Mouse (Mus musculus) thymus, adult 18-20 months (tissue): ENCODE results near the gene Prkg1.

ENCODE experiments used
- DNase-seq, 2 experiments: peaks; one replicate each; pipeline ENCODE4 v3.0.0; 2022; ENCODE audit warnings: mixed read lengths in 2 of 2

Gene Prkg1

DNA sequence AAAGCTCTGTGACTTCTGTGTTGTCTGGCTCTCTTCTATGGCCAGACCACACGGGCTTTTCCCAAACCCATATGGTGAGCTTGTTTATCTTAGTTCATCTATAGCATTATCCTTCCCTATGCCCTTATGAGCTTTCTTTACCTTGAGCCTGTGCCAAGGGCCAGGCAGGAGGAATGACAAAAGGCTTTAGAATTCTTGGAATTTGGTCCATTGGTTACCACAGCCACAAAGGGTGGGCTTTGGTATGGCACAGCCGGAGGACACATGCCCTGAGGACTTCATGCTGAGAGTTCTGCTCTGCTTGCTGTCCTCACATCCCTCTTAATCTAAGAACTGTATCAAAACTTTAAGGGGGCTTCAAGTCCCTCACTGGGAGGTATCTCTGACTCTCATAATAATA is 628.5 kb downstream of the Prkg1 start:
- no peak for DNase-seq

DNA sequence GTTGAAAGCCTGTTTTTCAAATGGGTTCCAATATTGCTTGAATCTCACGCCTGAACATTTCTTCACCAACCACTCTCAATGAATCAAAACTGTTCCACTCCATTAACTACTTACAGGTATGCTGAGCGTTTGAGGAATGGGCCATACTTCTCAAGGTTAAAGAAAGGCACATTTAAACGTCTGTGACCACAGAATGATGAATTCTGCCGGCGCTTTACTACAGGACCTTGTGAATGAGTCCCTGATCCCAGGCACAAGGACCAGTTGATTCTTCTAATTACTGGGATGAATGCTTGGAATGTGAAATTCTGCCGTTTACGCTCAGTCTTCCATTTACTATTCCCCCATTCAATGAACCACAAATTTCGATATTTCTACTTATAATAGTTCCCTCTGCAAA is 632.2 kb downstream of the Prkg1 start:
- no peak for DNase-seq

DNA sequence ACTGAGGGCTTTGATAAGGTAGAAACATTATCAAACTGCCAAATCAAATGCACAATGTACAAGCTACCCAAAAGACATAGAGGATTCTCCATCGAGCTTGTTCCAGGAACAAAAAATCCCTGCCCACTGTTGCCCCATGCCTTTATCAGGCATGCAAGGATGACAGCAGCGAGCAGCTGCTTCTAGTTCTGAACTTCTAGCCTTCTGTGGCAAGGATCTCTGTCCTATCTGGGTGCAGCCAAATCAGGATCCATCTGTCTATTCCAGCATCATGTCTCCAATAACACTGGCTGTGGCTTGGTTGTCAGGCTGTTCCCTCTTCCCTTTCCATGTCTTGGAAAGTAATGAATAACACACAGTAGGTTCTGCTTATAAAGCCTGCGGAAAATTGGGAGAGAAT is 640.2 kb downstream of the Prkg1 start:
- DNase-seq = no peak

DNA sequence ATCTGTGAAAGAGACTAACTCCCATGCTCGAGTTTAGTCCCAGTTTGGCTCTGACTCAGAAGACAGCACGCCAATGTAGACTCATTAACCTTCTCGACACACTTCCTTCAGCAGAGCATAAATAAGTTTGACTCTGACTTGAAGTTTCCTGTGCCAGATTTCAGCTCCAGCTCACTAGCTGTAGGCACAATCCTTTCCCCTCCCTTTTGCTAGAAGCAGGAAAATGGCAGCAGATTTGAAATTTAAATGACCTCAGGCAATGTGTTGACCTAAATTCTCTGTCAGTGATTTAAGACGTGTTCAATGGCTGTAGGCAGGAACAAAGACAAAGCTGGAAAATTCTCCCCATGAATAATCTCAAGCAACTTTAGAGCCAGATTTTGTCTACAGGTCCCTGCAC is 650.1 kb downstream of the Prkg1 start:
- DNase-seq = no peak

DNA sequence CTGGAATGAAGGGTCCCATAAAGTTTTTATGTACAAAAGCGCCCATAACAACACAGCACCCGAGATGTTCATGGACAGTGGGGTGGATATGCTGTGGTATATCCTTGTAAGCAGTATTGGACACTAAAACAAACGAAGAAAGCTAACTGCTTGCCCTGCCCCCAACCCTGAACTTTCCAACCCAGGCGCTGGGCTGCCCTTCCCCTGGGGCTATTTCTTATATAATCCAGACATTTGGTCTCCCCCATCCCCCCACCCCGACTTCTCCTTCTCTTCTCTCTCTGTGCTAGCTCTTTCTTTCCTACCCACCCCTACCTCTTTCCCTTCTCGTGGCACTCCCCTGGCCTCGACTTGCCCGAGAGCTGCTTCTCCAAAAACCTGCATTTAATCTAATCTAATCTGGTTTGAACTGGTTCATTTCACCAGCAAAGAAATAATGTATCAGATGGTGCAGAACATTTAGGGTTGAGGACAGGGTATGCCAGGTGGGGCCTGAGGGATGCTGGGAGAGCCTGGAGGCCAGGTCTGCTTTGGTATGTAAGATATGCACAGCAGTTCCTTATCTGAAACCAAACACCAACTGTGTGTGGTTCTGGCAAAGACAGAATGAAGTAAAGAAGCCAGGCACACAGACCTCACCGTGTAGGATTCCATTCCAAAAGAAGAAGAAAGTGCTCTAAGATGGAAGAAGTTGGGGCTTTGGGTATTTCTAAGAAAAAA is 657.8 kb downstream of the Prkg1 start:
- DNase-seq = no peak

DNA sequence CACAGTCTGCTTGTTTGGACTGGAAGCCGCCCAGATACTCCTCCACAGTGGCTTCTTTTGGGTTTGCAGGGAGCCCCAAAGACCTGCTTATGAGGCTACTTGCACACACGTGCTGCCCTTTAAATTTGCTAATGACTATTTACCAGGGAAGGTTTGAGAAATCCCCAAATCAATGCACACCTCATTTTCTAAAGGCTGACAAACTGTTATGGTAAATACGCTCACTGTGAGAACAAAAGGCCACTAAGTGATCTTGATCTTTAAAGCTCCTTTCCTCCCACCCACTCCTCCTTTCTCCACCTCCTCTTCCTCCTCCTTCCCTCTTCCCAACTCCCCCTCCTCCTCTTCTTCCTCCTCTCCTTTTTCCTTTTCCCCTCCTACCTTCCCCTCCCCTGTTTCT is 658.8 kb downstream of the Prkg1 start:
- no peak for DNase-seq

DNA sequence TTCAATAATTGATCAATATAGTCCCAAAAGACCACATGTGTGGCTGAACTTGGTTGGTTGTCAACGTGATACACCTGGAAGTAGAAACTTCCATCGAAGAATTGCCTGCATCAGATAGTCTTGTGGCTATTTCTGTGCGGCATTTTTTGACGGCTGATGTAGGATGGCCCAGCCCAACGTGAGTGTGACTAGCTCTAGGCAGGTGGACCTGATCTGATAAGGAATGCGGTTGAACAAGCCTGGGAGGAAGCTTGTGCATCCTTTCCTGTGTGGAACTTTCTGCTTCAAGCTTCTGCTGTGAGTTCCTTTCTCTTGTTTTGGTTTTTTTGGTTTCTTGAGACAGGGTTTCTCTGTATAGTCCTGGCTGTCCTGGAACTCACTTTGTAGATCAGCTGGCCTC is 660.1 kb downstream of the Prkg1 start:
- DNase-seq = no peak

DNA sequence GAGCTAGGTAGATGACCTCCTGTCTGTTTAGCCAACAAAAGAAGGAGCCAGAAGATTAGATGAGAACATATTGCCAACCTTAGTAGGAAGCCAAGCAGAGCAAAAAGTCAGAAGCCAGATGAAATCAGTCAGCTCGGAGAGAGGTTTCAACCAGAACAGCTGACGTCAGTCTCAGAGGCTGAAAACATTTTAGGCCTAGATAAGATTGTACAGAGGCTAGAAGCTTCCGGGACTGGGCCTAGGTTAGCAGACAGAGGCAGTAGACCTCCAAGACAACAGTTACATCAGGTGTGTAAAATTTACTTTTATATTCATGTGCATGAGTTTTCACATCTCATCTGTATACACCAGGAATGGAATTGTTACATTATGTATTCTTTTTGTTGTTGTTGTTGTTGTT is 665.5 kb downstream of the Prkg1 start:
- DNase-seq = no peak

DNA sequence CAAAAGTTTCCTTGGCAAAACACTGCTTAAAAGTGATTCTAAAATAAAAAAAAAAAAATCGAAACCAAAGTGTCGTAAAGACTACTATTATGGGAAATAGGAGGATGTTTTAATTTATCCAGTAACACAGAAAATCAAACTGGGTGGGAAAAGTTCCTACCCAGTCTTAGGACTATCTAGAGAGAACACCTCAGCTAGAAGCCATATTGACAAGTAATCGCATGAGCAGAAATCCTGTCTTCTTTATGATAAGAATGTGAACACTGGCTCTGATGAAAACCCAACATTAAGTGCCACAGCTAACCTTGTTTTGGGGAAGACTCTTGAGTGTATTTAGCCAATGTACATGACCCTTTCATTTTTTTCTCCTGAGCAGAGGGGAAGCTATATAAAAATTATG is 667.0 kb downstream of the Prkg1 start:
- no peak for DNase-seq

DNA sequence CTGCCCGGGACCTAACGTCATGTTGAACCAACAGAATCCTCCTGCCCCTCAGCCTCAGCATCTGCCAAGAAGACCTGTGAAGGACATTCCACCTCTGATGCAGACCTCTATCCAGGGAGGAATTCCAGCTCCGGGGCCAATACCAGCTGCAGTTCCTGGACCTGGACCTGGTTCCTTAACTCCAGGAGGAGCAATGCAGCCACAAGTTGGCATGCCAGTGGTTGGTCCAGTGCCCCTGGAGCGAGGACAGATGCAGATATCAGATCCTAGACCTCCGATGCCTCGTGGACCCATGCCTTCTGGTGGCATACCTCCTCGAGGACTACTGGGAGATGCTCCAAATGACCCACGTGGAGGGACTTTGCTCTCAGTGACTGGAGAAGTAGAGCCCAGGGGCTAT is 681.1 kb downstream of the Prkg1 start:
- DNase-seq = peak; percentile 3 to 7

DNA sequence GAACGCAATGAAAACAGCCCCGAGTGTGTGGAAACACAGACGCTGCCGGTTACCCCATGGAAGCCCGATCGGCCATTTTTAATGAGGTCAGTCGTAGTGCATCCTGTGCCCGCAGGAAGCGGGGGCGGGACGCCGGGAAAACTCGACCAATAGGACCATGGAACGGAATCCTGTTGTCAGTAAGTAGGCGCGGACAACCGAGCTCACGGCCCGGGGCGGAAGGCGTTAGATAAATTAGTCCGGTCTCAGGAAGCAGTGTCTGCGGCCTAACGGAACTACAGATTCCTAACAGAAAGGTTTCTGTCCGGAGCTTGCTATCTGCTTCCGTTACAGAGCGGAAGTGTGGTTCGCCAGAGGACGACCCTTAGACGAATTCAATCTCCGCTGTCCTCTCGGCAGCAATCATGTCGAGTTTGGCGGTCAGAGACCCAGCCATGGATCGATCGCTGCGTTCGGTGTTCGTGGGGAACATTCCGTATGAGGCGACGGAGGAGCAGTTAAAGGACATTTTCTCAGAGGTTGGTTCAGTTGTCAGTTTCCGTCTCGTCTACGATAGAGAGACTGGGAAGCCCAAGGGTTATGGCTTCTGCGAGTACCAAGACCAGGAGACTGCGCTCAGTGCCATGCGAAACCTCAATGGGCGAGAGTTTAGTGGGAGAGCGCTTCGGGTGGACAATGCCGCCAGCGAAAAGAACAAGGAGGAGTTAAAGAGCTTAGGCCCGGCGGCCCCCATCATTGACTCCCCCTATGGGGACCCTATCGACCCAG is 682.0 kb downstream of the Prkg1 start, which contains the start of gene Cstf2t:
Gene Cstf2t, plus strand, starts transcription at position 176 of the 768 bp plus-strand sequence.
- DNase-seq = peak; percentile 98 to 99

DNA sequence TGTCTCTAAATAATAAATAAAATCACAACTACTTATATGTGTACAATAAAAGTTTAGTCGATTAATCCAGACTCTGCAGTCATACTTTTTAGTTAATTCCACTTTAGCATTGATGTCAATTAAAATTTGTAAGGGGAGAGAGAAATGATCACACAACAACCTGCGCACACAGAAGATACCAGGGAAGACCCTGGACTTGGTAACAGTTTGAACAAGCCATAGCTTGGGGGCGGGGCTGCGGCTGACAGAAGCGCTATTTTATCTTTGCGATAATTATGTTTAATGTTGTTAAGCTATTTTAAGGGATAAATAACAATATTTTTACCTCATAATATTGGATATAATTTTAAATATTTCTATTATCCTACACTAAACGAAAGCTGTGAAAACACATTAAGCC is 682.6 kb downstream of the Prkg1 start:
- no peak for DNase-seq

DNA sequence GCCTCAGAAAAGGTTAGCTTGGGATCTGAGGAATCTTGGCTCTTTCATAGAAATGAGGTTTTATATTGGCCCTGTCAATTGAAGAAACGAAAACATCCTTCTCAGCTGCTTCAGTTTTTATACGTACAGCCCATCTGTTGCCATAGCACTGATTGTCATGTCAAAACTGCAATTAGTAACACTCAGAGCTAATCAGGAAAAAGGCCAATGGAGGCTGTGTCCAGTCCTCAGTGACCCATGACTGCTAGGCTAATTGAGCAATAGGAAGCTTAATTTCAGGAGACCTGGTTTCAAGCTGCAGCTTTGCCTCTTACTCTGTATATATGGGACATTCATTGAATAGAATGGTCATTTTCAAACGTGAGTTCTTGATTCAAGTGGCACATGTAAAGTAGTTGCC is 686.6 kb downstream of the Prkg1 start:
- no peak for DNase-seq

DNA sequence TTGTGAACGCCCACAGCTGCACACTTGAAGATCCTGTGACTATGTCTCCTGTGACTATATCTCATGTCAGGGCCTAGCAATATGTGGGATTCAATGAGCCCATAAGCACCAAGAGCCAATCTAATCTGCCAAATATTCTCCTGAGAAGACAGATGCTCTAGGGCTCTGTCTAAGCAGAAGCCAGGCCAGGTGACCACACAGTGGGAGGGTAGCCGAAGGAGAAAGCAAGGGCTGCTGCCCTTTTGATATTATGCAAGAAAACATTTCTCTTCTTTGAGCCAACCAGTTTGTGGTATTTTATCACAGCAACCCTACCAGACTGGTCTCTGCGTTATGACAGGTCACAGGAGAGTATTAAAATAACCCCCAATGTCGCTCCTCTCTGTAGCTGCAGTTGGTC is 688.7 kb downstream of the Prkg1 start:
- DNase-seq = no peak

DNA sequence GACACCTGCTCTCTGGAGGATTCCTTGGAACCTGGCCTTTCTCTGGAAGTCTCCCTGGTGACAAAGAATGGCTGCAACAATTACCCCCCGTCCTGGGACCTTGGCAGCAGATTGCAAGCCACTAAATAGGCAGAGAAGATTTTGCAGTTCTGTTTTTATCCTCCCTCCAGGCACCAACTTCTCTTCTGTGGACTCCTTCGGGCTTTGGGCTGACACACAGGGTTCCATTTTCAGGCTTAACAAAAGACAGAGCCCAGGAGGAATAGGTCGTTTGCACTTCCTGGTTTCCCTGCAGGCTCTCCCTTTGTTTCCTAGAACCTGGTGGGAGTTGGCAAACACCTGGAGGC is 690.1 kb downstream of the Prkg1 start:
- DNase-seq = no peak

DNA sequence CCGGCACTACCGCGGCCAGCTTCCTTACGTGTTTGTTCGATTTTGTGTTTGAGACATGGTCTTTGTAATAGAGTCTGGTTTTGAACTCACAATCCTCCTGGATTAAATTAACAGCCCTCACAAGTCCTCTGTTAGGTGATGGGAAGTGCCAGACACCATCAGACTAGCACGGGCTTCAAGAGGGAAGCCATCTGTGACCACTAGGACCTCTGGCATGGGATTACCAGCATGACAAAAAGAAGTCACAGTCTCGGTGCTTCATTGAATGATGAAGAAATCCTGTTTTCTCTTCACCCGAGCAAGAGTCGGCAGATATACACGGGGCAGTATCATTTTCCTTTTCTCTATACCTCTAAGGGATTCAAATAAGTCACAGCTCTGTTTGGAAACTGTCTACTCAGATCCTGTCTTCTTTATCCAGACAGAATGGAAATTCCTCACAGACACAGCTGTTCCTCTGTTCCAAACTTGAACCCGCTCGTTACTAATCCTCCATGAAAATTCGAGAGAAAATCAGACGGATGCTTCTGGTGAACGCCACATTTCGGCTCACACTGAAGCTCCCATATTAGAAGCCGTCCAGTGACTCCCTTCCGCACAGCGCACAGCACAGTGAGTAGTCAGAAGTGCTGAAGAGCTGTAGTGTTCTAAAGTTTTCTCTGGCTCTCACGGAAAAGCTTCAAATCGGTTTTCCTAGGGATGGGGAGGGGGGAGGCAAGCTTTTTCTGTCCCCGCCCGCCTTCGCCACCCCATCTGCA is 690.7 kb downstream of the Prkg1 start:
- no peak for DNase-seq

DNA sequence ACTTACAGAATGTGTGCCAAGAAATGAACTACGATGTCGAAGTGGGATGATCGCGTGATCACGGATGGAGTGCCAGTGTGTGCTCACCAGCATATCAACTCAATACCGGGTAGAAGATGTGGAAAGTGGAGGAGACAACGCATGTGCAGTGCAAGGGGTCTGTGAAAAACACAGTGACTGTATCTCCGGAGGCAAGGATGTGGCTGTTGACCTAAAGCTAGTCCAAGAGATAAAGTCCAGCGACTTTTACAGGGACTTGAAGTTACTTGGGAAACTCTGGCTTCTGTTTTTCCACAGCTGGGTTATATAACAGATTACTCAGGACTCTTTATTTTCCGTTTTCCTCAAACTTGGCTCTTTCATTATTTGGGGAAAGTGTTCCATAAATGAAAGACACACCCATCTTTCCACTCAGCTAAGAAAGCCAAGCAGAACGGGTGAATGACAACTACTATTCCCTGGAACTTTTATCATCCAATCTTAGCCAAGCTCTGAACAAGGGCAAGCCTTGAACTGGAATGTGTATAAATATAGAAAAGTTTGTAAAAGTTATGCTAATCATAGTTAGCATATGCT is 699.5 kb downstream of the Prkg1 start:
- no peak for DNase-seq

DNA sequence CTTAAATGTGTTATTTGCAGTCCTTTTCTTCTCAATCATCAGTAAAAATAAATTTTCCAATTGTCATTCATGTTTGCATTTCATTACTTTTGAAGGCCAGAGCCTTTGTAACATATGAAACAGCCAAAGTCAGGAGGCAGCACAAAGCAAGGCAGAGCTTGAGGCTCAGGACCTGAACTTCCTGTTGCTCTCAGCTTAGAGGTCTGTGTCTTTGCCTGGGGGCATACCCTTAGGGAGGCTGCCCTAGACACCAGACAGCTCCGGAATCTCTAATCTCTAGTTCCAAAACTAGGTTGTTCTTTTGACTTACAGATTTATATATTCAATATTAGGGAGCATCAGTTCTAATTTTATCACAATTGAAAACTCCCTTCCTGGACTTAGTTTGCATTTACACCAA is 700.1 kb downstream of the Prkg1 start:
- no peak for DNase-seq

DNA sequence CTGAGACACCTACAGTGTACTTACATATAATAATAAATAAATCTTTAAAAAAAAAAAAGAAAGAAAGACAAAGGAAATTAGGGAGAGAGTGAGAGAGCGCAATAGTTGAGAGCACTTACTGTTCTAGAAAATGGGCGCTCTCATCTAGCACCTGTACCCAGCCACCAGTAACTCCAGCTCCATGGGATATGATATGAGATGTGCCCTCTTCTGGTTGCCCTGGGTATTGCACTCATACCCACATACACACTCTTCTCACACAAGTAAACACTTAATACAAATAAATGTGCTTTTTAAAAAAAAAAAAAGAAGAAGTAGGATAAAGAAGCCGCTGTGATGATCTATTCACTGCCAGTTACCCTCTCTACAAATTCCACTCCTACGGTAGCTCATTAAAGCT is 718.2 kb downstream of the Prkg1 start:
- no peak for DNase-seq

DNA sequence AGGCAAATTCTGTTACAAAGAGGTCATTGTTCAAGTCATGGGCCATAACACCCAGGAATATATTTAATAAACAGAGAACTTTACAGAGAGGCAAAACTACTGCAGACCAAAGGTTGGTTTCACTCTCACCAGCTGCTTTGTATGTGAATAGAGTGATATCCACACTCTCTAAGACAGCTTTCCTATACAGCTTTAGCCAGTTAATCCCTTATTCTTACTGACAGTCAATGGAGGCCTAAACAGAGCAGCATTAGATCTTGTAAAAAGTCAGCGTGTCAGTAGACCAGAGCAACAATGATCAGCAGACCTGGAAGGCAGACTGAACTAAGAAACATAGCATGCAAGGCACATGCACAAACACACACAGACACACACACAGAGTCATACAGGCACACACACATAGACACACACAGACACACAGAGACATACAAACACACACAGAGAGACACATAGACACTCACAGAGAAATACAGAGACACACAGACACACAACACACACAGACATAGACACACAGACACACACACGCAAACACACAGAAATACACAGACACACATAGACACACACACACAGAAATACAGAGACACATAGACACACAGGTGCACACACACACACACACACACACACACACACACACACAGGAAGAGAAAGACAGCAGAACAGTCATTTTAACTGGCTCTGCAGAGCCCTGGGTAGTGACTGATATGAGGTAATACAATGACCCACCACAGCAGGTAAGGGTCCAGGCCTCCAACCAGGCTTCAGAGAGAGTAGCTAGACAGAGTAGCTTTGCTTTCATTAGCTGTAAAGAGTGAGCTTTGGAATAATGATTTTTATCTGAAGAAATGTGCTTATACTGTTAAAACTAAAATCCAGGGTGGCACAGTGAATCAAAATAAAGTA is 723.6 kb downstream of the Prkg1 start:
- DNase-seq = no peak

DNA sequence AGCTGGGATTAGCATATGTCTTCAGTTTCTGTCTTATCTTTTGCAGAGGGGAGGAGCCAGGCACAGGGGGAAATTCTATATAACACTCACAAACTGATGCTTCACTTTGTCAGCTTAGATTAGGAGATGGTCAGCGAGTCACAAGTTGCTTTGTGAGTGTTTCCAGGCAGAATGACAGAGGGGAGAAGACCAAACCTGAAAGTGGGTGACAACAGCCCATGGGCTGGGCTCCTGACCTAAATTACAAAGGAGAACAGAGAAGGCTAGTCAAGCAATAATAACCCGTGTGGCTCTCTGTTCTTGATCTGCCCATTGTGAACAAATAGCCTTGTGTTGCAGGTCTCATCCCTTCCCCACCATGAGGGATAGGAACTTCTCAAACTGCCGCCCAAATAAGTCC is 725.9 kb downstream of the Prkg1 start:
- DNase-seq = no peak

DNA sequence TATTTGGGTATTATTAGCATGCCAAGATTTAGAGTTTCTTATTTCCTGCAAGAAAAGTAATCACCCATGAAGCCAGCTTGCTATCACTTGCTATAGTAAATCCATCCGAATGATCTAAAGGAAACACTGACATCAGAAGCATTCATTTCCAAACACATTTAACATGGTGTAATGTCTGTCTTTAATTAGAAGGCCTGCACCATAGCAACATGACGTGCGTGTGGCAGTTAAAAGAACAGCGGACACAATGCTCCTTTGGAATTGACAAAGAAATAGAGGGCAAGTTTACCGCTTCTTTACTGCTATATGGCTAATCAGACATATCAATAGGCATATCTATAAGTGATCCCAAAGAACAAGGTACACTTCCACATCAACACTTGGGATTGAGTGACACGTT is 733.2 kb downstream of the Prkg1 start:
- no peak for DNase-seq

DNA sequence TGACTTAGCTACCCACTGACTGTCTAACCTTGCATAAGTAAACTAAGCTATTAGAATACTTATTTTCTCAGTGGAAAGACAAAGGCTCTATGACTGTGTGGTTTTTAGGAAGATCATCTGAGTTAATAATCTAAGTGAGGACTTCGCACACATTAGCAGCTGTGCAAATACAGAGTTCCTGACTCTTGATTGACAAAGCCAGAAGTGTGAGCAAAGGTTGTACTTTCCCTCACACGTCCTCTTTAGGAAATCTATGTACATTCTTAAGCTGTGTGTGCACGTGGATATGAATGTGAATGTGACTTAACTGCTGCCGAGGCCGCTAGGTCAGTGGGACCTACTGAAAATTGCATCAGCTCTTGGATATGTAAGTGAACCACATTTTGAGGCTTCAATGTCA is 738.0 kb downstream of the Prkg1 start:
- DNase-seq = no peak
